Mouse (Mus musculus): ENCODE results near the gene Ikzf3.

Gene Ikzf3

DNA sequence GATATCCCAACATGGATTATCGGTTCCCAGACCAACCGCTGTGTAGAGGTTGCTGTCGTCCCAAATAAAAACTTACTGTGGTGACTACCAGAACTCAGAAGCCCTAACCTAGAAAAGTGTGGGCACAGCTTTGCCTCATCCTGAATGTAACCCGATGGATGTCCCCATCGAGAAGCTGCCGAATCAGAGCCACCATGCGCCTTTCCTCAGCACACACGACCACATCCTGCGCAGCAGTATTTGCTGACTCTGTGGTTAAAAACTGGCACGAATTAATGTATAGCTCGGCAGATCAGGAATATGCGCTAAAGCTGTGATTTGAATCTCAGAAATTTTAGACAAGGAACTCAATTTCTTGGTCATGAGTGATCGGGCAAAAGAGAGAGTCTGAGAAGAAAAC lies 33.0 kb downstream of the Ikzf3 start:
- DNase-seq (ENCODE audit: low spot score), result no peak

DNA sequence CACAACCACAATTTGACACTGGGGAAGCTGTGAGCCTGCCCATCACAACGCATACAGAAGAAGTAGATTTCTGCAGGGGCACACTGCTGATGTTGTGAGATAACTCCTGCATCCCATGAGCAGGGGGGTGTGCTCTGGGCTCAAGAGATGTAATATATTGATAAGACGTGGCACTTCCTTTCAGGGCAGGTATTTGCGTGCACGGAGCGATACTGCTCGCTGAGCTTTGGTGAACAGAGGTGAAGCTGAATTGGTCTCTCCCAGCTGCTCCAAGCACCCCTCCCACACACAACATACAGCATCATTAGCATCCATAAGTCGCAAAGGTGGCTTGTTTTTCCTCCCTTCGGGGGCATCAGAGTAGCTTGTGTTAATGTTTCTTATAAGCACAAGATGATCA lies 35.7 kb downstream of the Ikzf3 start:
- no peak for DNase-seq (ENCODE audit: low spot score)

DNA sequence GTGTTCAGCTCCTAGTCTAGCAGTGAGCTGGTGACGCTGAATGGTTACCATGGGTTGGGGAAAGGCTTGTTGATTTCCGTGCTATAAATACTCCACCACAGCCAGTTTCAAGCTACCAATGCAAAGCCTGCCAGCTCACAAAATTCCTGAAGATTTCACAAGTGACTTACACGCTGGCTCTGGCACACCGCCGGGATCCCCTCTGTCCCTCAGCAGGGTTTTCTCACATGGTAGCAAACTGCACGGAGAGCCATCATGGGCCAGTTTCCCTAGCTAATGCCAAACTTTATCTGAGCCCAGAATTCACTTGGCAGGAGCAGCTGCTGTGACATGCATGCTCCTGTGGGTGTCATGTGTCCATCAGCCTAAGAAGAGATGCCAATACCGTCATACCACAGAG lies 36.4 kb downstream of the Ikzf3 start:
- no peak for DNase-seq (ENCODE audit: low spot score)

DNA sequence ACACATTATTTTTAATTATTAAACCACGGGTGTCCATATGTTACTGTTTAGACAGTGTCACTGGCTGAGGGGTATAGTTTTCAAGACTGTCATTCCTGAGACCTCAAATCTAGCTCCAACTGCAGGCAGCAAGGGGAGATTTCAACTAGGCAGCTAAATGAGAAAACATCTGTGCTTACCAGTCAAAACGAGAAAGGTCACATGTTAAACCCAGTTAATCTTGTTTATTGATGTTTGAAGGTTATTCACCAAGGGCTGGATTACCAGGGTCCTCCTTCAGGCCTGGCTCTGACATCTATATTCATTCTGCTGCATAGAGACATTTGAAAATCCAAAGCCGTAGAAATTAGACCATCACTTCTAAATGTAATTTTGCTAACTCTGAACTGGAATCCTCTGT lies 40.9 kb downstream of the Ikzf3 start:
- no peak for DNase-seq (ENCODE audit: low spot score)

DNA sequence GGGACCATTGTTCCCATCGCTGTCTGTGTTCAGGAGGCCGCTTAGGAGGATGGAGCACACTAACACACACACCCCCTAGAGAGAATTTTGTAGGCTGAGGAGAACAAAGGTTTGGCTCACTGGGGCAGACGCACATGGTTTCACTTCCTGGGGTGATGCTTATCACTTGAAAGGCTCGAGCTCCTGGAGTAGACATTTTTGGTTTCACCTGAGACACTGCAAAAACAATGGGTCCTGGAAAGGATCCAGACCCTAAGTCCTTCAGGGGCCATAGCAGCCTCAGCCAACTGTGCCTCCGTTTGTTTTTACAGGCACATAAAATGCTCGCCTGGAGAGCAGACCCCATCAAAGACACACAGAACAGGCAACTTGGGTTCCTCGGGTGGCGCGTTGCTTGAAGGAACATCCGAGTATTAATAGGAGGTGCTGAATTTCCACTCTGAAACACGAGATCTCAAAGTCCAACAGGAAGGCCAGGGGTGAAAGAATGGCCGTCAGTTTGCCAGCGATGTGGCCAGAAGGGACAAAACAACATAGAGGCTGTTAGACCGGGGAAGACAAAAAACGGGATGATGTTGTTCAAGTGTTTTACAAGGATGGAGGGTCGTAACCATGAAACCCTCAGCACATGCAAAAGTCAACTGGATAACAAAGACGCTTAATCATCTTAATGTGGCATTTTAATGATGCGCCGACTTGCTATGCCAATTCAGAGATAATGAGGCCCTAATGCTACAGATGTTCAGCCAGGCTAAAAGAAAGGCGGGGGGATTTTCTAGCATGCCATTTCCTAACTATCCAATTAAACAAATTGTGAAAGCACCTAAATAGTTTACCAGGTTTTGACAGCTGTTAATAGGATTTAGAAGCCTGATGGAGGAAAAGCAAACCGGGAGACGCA lies 48.2 kb downstream of the Ikzf3 start:
- no peak for DNase-seq (ENCODE audit: low spot score)

DNA sequence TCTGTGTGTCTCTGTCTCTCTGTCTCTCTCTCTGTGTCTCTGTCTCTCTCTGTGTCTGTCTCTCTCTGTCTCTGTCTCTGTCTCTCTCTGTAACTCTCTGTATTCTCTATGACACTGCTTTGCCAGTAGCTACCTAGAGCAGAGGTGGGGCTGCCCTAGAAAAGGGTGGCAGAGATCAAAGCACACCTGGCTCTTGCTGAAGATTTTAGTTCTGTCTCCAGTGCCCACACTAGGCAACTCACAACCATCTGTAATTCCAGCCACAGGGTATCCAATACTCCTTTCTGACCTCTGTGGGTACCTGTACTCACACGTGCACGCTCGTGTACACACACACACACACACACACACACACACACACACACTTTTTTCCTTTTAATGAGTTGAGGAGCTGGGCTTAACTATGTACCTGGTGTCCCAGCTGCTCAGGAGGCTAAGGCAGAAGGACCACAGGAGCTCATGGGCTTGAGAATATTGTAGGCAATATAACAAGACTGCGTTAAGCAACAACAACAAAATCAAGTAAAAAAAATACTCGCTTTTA lies 50.6 kb downstream of the Ikzf3 start:
- DNase-seq (ENCODE audit: low spot score), result no peak

DNA sequence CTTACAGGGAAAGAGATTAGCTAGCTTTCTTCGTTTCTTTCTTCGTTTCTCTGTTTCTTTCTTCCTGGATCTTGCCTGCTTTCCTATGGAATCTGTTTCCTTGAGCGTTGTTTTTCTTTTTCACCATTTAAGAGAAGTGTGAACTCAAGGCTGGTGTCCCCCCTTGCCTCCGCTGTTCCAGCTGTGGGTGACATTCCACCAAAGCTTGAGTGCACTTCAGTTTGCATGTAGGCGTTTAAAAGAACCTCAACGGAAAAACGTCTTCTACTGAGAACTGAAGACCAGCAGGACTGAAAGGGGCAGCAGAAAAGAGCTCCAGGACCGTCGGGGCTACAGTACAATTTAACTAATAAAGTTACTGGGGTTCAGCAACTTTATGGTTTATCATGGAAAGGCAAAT lies 52.4 kb downstream of the Ikzf3 start:
- no peak for DNase-seq (ENCODE audit: low spot score)

DNA sequence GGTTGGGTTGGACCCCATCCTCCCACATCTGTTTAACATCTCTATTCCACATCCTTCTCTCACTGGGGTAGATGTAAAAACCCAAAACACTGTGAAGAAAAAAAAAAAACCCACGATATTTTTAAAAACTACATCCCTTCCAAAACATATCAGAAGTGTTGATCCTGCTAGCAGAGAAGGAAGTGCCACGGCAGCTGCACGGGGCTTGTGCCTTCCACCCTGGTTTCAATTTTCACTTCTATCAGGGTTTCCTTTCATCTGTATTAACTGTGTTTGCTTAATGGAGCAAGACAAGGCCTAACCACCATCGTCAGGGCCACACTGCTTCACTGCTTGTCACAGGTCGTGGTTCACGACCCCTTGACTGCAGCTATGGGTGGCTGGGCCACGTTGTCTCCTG lies 52.9 kb downstream of the Ikzf3 start:
- DNase-seq (ENCODE audit: low spot score), result no peak

DNA sequence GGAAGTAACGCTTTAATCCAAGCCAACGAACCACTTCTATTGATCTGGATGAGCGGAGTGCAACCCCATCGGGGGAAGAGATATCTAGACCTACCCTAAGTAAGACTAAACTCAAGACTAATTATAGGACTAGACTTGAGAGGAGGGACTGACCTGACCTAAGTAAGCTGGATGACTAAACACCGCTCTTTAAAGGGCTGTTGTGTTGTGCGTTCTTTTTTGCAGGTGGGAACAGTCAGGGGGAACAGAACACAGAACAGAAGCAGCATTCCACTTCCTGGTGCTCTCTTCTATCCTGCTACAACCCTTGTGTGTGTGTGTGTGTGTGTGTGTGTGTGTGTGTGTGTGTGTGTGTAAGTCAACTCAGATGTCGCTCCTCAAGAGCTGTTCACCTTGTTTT lies 54.3 kb downstream of the Ikzf3 start:
- DNase-seq (ENCODE audit: low spot score), result no peak

DNA sequence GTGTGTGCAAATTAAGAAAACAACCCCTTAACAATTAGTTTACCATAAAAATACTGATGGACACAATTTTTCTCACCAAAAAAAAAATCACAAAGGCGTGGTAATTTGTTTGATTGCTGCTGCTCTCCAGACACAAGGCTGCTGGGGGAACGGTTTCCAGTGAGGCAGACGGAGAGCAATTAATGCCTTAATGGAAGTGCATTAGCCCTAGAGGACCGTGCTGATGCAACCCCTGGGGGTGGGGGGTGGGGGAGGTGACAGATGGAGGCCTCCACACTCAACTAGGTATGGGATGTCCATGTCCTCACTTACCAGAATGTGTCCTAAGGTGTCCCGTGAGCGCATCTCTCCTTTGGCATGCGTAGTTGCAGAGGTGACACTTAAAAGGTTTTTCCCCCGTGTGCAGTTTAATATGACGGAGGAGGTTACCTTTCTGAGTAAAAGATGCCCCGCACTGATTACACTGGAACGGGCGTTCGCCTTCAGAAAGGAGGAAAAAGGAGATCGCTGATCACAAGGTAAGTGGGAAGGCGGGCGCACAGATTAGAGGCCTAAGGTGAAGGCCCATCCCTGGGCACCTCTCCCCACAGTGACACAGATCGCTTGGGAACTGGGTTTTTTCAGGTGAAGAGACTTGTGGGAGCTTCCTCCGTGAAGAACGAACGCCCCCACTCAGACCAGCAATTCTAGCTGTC lies 57.1 kb downstream of the Ikzf3 start:
- DNase-seq (ENCODE audit: low spot score), result no peak

DNA sequence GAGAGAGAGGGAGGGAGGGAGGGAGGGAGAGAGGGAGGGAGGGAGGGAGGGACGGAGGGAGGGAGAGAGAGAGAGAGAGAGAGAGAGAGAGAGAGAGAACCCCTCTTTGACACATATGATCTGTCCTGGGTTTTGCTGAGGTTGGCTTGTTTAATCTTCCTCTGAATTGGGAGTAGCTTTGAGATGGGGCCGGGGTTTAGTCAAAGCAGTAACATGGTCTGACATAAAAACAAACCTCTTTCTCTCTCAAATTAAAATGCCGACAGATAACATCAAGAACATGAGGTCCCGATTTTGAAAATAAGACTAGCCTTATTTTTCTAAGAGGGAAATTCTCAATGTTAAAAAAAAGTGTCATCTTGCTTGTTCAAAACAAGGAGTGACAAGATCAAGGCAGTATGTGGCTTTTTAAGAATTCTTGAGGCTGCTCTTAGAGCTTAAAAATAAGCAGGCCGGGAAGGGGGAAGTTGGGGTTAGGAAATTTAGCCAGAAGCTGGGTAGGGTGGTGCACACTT lies 58.2 kb downstream of the Ikzf3 start:
- no peak for DNase-seq (ENCODE audit: low spot score)

DNA sequence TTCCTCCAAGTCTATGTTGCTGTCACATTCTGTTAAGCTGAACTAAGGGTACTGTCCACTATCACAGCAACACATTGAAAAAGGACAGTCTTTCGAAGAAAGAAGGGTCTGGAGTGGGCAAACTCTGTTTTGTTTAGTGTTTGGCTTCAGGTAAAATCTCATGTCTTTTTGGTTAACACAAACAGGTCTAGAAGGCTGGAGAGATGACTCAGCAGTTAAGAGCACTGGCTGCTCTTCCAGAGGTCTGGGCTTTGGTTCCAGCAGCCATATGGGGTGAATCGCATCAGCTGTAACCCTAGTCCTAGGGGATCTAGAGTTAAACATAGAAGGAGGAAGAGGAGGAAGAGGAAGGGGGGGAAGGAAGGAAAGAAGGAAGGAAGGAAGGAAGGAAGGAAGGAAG lies 60.1 kb downstream of the Ikzf3 start:
- no peak for DNase-seq (ENCODE audit: low spot score)

DNA sequence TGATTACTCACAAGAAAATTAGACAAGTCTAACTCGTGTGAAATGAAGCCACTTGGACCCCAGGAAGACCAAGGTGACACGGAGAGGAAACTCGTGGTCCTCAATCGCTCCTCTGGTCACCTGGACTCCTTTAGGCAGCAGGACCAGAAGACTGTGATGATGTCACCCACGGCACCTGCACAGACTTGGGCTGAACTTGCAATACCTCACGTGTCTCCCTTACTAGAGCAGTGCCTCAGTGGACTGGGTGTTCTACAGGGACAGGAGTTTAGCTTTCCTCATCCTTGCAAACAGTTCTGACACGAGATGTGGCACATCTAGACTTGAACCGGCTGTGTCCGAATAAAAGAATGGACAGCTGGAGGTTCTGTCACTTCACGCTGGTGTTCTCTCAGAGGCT lies 63.8 kb downstream of the Ikzf3 start:
- no peak for DNase-seq (ENCODE audit: low spot score)

DNA sequence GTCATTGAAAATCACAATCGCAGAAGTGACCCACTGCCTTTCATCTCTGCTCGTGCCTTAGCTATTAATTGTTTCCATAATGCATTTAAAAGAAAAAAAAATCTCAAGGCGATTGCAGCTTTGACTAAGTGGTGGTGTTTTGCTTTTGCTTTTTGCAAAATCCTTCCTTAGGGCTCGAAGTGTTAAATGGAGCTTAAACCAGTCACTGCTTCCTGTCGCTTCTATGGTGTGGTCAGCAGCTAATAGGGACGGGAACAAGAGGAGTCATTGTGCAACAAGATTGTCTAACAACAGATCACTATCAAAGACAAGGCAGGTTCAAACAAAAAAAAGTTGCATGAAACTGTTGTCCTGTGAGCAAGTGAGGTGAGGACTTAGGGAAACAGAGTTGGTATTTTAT lies 64.6 kb downstream of the Ikzf3 start:
- DNase-seq (ENCODE audit: low spot score), result no peak

DNA sequence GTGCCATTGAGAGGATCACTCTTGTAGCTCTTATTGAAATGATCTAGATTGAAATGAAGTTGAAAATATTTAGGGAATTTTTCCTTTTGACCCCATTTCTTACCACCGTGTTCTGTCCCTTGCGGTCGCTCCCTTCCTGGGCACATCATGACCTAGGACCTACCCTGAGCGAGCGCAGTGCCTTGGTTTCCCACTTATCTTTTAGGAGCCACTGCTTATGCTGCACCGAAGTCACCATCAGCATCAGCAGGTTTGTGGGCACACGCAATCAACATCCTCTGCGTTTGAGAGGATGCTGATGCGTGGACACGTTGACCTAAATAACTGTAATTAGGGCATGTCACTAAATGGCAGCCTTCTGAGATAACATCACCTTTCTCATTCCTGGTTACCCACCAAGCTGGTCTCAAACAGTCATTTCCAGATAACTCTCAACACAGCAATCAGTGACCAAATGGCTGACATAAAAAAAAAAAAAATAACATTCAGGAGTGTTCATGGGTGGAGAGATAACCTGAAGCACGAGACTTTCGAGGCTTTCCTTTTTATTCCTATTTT lies 65.8 kb downstream of the Ikzf3 start:
- no peak for DNase-seq (ENCODE audit: low spot score)

DNA sequence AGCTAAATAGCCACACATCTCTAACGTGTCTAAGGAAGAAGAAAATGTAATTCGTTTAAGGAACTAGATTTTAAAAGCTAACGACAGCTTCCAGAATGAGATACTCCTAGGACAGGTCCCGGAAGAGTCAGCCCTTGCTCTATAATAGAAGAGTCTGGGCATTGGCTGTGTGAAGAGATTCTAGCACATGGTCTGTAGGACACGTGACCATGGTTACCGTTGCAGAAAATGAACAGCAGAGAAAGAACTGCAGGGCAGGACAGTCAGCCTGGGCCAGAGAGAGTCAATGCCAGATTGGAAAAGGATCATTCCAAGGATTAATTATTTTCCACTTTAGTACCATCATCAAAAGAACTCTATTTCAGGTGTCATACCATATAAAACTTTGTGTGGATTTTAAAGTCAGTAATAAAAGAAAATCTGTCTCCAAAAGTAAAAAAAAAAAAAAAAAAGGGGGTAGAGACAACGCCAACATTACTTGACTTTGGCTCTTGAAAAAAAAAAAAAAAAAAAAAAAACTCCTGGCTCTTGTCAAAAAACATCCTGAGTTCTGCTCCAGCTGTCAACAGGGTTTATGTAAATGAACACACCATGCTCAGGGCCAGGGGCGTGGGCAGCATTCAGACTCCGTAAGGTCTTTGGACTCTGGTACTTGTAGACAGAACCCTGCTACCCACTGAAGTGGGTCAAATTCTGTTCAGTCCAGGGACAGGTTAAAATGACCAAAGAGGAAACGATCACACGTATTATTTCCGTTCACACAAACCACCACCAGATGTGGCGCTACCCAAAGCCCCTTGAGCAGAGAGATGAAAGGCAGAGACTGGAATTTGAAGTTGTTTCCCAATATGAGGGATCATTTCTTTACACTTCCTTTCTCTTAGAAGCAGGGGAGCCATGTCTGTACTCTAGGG lies 66.5 kb downstream of the Ikzf3 start:
- DNase-seq (ENCODE audit: low spot score), result no peak

DNA sequence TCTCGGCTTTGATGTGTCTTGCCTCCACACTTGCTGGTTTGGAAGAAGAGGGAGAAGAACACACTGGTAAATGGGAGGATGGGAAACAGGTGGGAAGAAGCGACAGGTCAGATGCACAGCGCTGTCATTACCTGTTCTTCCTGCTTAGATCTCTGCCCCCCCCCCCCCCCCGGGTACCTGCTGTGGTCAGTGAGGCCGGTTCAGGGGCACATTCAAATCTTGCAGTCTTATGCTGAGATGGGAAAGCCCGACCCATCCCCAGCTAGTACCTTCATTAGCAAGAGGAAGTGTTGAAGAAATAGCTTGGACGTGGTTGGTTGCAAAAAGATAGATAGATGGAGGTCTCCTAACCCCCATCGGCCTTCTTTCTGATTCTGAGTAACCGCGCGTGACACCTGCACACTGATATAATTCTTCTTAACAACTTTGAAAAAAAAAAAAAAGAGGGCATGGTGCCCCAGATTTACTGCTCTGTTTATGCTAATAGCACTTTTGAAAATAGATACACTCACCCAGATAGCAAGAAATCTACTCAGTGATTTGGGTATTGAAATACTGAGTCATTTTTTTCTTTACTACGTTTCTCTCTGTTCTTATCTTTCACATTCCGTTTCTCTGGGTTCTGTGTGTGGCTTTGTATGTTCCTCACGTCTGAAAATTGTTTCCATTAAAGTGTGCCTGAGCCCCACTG lies 68.7 kb downstream of the Ikzf3 start:
- DNase-seq (ENCODE audit: low spot score), result no peak

DNA sequence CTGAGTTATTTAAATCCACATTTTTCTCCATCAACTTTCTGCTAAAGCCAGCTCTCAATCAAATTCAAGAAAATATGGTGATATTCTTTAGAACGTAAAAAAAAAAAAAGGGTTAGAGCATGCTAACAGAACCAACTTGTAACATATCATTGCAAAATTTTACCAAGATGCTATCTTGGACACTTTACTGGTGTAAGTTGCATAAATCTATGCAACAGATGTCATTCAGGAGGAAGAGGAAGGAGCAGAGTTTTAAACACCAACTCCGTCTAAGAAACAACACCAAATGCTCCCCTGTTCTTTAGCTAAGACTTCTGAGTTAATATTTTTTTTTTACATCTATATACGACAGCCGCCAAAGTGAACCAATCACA lies 69.4 kb downstream of the Ikzf3 start:
- no peak for DNase-seq (ENCODE audit: low spot score)

DNA sequence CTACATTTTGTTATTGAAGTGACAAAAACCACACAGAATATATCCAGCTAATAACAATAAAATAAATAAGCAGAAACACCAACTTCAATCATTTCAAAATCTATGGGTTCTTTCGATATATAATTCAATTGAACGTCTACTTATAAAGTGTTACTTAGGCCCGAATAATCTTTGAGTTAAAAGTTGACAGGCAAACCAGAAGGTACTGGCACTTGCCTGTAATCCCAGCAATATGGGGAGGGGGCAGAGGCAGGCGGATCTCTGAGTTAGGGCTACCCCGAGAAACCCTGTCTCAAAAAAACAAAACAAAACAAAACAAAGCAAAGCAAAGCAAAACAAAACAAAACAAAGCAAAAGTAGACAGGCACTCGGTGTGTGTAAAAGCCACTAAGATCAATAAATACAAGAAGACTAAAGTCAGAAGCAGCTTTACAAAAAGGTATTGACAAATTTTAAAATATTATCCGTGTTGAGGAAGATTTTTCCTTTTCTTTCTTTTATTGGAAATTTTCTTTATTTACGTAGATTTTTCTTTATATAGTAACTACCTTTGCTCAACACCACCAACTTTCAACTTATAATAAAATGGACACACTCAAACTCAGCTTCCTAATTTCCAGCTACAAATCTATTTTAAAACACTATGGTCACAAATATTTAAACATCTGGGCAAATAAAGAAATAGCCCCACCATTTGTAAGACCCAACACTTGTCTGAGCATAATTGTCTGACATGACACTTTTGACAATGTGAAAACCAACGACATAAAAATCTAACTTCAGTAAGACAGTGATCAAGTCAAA lies 70.0 kb downstream of the Ikzf3 start:
- DNase-seq (ENCODE audit: low spot score), result no peak

DNA sequence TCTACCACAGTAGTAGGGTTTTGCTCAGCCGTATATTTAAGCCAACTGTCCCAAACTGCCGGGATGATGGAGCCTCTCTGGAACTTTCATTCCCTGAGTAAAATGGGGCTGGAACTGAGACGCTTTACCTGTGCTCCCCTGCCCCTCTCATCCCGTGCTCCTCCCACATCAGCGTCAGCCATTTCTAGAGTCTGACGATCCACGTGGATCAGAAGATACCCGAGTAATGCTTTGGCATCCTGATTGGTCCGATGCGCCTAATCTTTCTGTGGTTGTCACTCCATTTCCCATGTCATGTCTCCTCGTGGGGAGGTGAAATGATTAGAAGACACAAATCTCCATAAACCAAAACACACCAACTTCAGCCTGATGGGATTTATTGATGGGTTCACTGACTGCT lies 70.9 kb downstream of the Ikzf3 start:
- DNase-seq (ENCODE audit: low spot score), result no peak
